Mouse (Mus musculus) mature B cell (primary cell): ENCODE results near the gene Ptprg.

Experiments used
- in situ Hi-C: fragments of 300-500 bp; cut with MboI; formaldehyde crosslinking; loops from 2 replicates; pipeline ENCODE4 v1.14.3; 2019

Gene Ptprg

DNA sequence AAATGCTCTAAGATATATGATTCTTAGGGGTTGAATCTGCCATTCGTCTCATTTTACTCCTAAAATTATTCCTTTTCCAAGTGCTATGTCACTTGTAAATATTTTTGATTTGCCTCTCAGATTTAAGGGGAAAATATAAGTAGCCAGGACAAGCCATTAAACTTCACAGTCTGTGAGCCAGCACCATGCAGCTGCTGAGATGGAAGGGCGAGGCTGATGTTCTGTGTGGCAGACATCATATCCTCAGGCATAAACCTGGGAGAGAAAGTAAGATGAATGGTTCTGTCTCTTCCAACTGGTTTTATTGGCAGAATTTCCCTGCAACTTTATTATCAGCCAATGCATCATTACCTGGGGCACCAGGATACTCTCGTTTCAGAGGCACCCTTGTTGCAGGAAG is 538.4 kb downstream of the Ptprg start:
- in situ Hi-C loops, result no loop called here

DNA sequence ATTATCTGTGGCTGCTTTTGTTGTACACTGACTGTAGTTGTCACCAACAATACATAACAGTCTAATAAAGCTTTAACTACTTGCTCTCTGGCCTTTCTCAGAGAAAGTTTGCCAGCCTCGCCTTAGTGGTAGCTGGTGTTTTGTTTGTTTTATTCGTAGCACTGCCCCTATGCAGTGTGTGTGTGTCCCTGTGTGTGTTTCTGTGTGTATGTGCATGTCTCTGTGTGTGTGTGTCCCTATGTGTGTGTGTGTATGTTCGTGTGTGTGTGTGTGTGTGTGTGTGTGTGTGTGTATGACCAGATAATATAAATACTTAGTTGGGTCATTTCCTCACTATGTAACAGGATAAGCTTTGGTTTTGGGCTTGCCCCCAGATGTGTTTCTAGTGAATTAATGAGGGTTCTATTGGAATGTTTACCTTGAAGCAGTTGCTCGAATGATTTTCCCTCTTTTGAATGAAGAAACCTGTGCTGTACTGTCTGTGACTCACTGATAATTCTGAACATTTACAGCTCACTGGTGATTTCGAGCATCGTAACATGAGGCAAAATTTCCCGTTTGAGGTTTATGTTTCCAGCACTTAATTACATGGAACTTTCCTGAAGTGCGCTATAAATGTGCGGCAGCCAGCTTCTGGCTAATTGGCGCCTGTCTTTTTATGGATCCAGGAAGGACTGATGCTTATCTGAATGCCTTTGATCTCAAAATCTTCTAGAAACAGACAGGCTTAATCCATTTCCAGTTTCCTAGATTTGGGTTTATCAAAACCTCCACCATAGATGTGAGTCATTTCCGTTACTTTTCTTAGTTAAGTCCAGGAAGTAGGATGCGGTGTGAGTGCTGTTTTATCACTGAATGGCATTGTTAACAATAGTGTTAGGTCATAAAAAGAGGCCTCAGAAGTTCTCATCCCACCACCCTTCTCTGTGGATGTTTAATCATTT is 546.3 kb downstream of the Ptprg start:
- in situ Hi-C loops, result no loop called here

DNA sequence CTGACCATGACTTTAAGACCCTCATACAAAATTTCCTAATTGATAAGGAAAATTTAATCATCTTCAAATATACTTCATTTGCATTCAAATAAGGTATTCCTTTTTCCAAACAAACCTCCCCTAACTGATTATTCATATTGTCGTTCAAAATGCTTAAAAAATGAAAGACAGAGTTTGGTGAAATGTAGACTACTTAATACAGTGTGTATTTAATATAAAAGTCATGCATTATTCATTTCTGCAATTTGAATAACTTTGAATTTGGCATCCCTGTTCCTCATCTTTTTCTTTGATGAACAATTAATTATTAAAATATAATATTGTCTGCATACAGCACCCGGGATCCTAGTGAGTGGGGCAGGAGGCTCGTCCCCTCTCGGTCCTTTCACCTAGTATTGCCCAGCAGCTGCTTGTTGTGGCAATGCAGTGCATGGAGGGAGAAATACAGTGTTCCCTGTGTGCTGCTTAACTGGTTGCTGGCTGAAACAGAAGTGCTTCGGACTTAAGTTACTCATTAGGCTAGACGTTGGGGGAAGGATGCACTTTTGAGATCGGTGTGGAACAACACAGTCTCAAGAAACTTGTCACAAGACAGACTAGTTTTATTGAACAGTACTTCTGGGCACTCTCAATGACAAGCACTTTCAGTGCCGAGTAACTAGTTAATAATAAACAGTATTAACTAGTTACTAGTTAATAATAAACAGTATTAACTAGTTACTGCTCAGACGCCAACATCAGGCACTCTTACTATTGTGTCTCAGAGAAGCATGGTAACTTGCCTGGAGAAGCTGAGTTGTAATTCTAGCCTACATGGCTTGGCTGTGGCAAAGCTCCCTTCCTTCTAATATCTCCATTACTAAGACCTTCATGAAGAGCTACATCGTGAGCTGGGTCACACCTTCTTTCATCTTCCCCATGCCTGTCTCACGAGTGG is 549.3 kb downstream of the Ptprg start:
- in situ Hi-C loops, result no loop called here

GRCm38 (mm10) chr14:12104297-12105155 is 551.2 kb downstream of the Ptprg start:
- in situ Hi-C loops, result no loop called here

GRCm38 (mm10) chr14:12105156-12105430 is 551.8 kb downstream of the Ptprg start:
- in situ Hi-C loops, result no loop called here

DNA sequence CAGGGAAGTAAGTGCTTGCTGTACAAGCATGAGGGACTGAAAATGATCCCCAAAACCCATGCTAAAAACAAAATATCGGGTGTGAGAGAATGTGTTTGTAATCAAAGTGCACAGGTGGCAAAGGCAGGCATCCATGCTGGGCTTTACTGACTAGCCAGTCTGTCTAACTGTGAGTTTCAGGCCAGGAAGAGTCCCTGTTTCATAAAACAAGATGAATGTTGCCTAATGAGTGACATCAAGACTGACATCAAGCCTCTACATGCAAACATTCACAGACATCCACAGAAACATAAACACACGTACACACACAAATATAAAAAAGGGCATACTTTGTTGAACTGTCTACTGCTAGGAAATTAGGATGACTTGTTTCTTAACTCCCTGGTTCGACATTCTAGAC is 552.3 kb downstream of the Ptprg start:
- in situ Hi-C loops, result no loop called here

- in situ Hi-C loops, result no loop called here
These were observed 554.1 kb downstream of the Ptprg start for GRCm38 (mm10) chr14:12107459-12107858.

GRCm38 (mm10) chr14:12107991-12108390 is 554.7 kb downstream of the Ptprg start:
- in situ Hi-C loops, result no loop called here

GRCm38 (mm10) chr14:12112548-12113011 is 559.2 kb downstream of the Ptprg start:
- in situ Hi-C loops, result no loop called here

DNA sequence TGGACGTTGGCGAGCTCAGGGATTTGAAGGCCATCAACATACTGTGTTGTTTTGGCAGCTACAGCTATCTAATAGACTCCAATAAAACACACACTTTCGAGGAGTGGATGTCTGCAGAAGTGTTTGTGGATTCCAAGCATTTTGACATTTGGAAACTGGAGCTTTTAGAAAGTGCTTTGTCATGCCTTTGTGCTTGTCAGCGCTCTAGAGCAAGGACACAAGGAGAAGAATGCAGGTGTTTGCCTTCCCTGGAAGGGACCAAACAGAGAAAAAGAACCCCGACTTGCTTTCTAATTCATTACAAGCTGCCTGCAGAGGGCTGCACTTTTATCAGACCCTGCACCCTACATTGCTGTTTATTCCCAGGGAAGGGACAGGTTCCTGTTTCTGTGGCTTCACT is 560.0 kb downstream of the Ptprg start:
- in situ Hi-C loops, result no loop called here

- in situ Hi-C loops, result no loop called here
These were observed 560.7 kb downstream of the Ptprg start for GRCm38 (mm10) chr14:12114016-12114415.

GRCm38 (mm10) chr14:12119260-12119659 is 565.9 kb downstream of the Ptprg start:
- in situ Hi-C loops, result no loop called here

GRCm38 (mm10) chr14:12121906-12122305 is 568.6 kb downstream of the Ptprg start:
- in situ Hi-C loops, result no loop called here

- in situ Hi-C loops, result no loop called here
These were observed 571.4 kb downstream of the Ptprg start for GRCm38 (mm10) chr14:12124682-12125081.

GRCm38 (mm10) chr14:12127951-12128350 is 574.6 kb downstream of the Ptprg start:
- in situ Hi-C loops, result no loop called here

- in situ Hi-C loops, result no loop called here
These were observed 578.8 kb downstream of the Ptprg start for GRCm38 (mm10) chr14:12132046-12132615.

DNA sequence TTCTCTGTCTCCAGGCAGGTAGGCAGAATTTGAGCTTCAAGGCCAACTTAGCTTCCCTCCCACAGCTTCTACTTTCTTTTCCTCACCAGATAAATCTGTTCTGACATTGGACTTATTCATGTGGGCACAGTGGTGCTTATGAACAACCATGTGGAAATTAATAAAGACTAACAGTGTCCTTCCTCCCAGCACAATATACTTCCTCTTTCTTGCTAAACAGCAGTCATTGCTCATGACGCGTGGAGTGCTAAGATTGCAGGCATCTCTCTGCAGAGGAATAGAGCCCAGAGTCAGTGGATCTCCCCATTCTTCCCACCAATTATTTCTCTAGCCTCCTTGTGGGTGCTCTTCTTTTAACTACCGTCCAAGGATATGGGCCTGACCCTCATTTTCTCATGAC is 579.8 kb downstream of the Ptprg start:
- in situ Hi-C loops, result no loop called here

DNA sequence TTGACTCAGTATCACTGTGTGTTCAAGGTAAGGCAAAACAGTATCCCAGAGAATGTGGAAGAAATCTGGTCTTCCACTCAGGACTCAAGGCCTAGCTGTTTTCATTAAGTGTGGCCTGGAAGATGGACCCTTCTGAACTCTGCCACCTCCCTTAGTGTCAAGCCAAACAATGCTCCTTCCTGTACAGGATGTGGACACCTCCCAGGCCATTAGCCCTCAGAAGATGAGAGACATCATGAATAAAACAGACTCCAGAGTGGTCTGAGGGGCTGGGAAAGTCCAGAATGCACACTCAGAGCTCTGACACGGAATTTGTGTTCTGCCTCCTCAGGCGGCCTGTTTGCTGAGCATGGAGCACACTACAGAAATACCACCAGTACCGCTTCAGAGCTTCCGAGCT is 581.2 kb downstream of the Ptprg start:
- in situ Hi-C loops, result no loop called here

DNA sequence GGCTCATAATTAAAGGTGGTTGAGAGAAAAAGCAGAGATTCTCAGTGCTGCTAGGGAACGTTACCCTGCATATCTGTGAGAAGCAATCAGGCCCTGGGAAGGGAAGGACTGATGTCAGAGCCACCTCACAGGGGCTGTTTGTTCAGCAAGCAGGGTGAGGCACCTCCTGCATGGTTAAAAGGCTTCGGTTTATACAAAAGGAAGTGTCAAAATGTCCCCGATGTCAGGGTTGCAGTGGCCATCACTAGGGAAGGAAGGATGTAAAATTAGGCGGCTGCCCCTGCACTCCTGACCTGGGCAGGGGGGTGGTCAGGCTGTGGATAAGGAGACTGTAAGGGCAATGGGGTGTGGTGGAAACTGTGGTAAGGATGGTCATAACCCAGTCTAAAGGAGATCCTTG is 583.2 kb downstream of the Ptprg start:
- in situ Hi-C loops, result no loop called here

GRCm38 (mm10) chr14:12139643-12140481 is 586.5 kb downstream of the Ptprg start:
- in situ Hi-C loops, result no loop called here
